Mouse (Mus musculus) small intestine, adult 2 months (tissue): ENCODE measurements around the gene Tfeb.

Experiments used
- CTCF ChIP-seq: fragments of 200-500 bp; IDR thresholded peaks from 2 replicates; pipeline ENCODE4 v1.5.1; 2012; ENCODE audit warnings: low read depth, mild to moderate bottlenecking, control low read depth, inconsistent platforms, low read length, moderate library complexity, mixed read lengths; ENCODE audit not compliant: insufficient replicate concordance, insufficient read length; ENCODE audit errors: extremely low read depth
- POLR2A ChIP-seq: fragments of 200-500 bp; IDR thresholded peaks from 2 replicates; pipeline ENCODE4 v1.6.1; 2012; ENCODE audit warnings: low read depth, mild to moderate bottlenecking, control low read depth, inconsistent platforms, low read length, moderate library complexity

GRCm38 (mm10) chr17:47767456-47768141 lies 30.8 kb downstream of the Tfeb start:
- TF ChIP-seq CTCF (no peak), POLR2A (no peak)
